Mouse (Mus musculus): ENCODE results near the gene Sema3d. TPM values are rescaled to one million over a fixed set of nuclear protein-coding genes. Genes with fewer than 3 reads are reported as not detected.

Sema3d gene
- 0.16 and 0.25 TPM in 2 replicates for total RNA-seq (2015)
- total RNA-seq (2017): 0.15 TPM in 1 of 2 replicates, not detected in the other

DNA sequence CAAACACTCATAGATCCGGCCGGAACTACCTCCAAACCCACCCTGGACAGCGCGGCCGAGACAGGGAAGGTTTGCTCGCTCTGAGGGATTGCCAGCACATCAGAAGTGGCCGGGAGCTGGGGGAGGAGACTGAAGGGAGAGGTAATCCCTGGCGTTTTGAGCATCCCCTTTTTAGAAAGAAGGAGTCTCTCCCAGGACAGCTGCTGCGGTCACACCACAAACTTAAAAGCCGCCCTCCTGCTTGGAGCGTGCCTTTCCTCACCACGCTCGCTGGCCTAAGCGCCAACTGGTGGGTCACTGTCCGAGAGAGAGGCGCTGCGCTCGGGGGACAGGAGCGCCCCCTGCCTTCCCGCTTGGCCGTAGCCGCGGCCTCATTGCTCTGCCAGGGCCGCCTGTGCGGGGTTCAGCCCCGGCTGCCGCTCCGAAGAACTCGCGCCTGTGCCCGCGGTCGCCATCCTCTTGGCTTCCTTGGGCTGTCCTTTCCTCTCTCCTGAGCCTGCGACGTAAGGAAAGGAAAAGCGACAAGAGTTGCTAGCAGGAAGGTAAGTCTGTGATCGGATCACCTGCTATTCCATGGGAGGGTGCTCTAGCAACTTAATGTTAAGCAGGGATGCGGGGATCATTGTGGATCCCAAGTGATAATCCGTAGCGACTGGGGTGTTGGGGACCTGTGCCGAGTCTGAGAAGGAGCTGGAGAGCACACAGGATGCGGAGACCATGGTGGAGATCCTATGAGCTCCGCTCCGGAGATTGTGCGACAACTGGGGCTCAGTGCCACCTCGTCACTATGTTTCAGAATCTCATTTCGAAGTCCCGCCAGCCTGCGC lies at the start of gene Sema3d:
Gene Sema3d, plus strand, starts transcription at position 253 of the 827 bp plus-strand sequence.
- peak; percentile 88 for ATAC-seq (ENCODE audit: poor library complexity, severe bottlenecking)

DNA sequence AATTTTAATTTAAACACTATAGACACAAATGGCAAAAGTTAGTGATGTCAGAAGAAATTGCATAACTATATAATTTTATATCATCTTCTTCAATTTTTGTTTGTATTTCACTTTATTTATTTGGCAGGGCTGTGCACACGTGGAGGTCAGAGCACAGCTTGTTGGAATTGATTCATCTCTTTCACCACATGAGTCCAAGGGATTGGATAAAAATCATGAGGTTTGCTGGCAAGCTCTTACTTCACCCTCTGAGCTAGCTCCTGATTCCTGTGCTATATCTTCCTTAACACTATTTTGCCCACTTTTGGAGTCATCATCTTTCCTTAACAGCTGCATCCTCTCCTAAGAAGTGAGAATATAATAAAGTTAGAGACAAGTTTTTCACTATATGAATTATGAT lies 5.9 kb upstream of the Sema3d start:
- no peak for ATAC-seq (ENCODE audit: poor library complexity, severe bottlenecking)

DNA sequence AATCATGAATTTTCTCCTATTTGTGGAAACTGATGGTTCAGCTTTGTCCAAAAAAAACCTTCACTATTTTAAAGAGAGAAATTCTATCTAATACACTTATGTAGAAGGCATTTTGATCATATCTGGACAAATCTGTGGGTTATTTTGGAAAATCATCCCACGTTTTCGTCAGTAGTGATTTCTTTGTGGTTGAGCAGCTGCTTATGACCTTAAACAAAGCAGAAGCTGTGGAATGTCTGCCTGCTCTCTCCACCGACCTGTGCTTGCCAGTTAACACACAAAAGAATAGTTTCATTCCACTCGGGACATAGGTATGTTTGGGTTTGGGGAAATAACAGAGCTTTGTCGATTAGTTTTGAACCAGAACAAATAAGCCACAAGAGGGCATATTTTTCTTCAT lies 4.3 kb upstream of the Sema3d start:
- no peak for ATAC-seq (ENCODE audit: poor library complexity, severe bottlenecking)

DNA sequence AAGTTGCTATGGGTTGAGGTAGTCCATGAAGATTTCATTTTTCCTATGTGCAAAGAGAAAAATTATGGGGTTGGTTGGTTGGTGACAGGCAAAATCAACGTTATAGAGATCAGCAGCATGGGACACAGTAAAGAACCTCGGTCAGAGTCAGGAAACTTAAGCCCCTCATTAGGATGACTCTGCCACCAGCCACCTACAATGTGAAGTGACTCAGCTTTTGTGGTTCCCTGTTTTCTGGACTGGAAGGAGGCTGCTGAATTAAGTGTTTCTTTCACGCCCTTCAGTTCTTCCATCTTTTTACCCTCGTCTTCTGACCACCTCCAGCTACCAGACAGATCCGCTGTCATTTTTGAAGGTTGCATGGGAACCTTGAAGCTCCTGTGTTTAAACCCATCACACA lies 1.2 kb upstream of the Sema3d start:
- no peak for ATAC-seq (ENCODE audit: poor library complexity, severe bottlenecking)

DNA sequence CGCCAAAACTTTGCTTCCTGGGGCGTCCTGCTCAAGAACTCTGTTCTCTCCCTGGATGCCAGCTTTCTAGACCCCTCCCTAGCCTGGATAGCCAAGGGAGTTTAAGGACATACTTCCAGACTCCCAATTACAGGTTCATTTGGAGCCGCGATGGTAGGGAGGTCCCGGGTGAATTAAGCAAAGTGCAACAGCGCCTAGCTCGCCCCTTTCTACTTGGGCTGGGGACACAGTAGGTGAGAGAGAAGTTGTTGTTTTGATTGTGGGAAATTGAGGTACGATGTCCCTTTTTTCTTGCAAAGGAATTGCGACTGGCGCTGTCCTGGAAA lies 738 bp downstream of the Sema3d start:
- ATAC-seq (ENCODE audit: poor library complexity, severe bottlenecking): no peak

DNA sequence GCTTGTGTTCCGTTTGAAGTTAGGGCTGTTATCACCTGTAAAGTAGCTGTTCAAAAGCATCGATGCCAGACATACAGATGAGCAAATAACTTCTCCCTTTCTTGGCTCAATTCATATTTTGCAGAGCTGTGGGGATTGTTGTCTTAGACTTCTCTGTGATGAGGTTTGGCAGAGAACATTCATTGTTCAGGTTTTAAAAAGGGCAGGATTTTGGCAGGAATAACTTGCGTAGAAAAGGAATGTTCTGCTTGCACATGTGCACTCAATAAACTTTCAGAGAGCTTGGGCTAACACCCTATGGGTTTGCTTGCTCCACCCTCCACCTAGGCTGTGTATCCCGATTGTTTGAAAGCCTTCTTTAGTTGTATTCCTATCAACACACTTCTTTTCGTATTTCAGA lies 9.5 kb downstream of the Sema3d start:
- ATAC-seq (ENCODE audit: poor library complexity, severe bottlenecking): no peak

DNA sequence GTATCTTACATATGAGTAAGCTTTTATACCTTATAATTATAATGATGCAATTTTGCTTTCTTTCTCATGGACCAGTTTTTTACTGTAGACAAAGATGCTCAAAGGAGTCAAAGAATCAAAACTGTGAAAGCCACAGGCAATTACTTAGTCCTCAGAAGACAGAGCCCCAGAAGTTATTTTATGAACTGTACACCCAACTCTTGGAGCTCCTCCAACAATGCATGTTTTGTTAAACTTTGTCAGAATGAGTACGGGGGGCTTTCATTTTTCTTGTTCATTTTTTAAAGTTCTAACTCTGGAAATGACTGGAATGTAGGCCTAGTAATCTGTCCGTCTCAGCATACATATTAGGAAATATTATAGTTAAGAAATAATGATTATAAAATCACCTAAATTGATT lies 16.1 kb downstream of the Sema3d start:
- ATAC-seq (ENCODE audit: poor library complexity, severe bottlenecking): no peak

DNA sequence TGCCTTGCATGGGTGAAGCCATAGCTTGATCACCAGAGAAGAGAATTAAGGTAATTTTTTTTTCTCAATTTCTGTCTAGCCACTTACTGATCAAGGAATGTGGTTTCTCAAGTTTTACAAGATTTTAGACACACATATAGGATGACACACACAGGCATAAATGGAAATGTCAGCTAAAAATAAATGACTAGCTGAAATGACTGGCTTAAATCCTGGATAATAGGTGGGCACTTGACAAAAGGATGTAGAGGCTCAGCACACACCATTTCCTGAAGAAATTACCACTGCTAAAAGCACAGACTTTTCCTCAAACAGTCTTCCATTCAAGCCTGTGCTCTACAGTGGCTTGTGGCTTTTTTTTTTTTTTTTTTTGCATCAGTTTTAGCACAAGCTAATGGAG lies 21.0 kb downstream of the Sema3d start:
- no peak for ATAC-seq (ENCODE audit: poor library complexity, severe bottlenecking)

DNA sequence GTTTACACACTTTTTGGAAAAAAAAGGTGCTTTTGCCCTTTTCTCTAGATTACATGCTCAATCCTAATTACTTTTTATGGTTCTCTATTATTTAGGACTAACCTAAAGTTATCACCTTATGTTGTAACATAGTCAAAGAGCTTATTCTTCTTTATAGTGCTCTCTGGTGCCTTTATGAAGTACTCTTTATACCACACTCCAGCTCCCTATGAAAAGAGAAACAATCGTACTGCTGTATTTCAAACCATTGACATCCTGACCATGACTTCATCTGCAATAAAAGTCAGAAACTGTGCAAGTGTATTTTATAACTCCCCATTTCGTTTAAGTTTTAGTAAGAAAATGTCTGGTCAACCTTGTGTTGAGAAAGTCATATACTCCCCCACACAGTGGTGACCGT lies 29.4 kb downstream of the Sema3d start:
- ATAC-seq (ENCODE audit: poor library complexity, severe bottlenecking): no peak

DNA sequence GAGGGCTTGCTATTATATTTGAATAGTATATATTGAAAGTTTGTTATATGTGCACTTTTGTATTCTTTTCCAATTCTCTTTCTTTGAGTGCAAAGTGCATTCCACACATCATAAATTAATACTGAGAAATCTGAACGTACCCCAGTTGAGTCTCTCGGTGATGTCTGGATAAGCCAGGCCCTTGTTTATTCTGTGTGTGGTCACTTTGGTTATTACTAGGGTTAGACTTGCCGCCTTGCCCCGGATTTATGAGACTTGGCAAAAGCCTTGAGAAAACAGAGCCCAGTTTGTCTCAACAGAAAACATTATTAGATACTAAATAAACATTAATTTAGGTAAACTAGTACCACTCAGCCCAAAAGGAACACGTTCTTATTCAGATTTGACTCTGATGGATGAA lies 40.1 kb downstream of the Sema3d start:
- ATAC-seq (ENCODE audit: poor library complexity, severe bottlenecking): no peak

DNA sequence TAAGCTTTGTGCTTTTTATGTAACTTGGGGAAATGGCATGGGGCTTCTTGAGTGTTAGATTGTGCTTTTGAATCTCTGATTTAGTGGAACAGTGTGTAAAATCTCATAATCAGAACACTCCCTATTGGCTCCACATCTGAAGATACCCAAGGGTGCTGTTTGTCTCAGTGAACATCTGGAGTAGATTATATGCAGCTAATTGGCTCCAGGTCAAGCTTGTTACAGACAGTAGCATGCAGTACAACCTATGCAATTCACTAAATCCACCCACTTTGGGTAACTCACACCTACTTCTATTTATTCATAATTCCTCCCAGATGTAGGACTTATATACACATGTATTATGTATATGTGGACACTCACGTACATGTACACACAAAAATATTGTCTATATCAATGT lies 58.6 kb downstream of the Sema3d start:
- ATAC-seq (ENCODE audit: poor library complexity, severe bottlenecking): no peak

DNA sequence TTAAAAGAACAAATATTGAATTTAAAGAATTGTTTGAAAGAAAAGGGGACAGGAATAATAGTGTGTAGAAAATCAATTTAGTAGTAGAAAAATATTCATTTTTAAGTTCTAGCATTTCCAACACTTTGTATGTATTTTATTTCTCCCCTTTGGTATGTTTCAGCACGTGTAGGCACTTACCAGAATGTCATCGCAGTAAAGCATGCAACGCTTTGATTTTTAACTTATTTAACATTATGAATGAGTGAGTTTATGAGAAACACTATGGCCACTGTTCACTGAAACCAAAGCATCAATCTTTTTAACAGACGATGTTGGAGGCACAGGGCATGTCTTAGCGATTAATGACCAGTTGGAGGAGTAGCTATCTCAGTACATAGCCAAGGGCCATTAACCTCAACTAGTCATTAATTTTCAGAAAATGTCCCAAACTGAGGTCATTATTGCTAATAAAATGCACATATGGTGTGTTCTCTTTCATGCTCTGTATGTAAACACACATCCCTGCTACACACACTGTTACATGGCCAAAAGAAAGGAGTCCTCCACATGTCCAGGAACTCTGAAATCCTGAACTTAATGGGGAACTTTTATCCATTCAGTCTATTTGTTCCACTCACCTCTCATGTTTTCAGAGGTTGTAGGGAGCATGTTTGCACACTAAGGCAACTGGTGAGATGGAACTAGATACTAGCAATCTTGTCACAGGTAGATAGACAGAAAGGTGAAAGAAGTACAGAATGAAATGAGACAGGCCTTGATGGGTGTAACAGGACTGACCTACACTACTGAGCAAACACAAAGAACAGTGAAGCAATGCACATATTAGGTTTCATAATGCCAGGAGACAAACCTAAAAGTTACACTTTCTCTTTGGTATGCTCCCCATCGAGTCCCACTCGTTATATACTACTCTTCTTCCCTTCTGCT lies 59.3 kb downstream of the Sema3d start:
- ATAC-seq (ENCODE audit: poor library complexity, severe bottlenecking): no peak

DNA sequence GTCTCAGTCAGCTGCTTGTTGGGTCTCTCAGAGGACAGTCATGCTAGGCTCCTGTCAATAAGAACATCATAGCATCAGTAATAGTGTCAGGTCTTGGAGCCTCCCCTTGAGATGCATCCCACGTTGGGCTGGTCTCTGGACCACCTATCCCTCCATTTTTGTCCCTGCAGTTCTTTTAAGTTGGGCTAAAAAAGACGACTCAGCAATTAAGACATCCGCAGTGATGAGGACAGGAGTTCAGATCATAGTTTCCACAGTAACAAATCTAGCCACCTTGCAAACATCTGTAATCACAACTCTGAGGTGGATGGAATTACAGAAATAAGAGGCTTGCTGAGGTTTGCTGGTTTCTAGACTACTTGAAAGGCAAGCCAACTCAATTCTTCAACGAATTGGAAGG lies 67.9 kb downstream of the Sema3d start:
- ATAC-seq (ENCODE audit: poor library complexity, severe bottlenecking): no peak

DNA sequence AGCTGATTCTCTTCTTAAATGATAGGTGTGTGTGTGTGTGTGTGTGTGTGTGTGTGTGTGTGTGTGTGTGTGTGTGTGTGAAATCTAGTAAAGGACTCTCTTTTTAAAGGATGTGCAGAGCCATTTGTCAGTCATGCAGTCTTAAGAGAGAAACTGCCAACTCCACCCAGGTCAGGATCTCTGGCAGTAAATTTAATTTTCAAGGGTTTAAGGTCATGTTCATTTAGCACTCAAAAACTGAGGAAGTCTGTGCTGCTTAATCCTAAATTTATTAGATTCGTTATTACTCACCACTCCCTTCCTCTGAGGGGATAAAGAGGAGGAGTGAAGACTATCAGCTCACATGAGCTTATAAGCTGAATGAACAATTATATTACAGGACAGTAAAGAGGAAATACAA lies 71.8 kb downstream of the Sema3d start:
- ATAC-seq (ENCODE audit: poor library complexity, severe bottlenecking): no peak

DNA sequence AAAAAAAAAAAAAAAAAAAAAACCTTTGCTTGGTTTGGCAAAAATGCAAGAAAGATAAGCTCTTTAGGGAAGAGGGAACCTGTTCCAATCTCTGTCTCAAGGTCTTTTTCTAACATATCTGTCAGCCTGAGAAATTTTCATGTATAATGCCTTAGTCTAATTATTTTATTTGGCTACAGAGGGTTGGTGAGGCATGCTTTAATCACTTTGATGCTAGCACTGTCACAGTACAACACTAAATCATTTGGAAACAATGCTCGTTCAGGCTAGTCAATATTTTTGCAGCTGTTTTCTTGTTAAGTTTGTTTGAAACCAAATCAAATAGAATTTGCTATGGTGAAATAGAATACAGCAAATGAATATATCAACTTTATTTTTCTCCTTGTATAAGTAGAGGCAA lies 74.3 kb downstream of the Sema3d start:
- ATAC-seq (ENCODE audit: poor library complexity, severe bottlenecking): no peak

DNA sequence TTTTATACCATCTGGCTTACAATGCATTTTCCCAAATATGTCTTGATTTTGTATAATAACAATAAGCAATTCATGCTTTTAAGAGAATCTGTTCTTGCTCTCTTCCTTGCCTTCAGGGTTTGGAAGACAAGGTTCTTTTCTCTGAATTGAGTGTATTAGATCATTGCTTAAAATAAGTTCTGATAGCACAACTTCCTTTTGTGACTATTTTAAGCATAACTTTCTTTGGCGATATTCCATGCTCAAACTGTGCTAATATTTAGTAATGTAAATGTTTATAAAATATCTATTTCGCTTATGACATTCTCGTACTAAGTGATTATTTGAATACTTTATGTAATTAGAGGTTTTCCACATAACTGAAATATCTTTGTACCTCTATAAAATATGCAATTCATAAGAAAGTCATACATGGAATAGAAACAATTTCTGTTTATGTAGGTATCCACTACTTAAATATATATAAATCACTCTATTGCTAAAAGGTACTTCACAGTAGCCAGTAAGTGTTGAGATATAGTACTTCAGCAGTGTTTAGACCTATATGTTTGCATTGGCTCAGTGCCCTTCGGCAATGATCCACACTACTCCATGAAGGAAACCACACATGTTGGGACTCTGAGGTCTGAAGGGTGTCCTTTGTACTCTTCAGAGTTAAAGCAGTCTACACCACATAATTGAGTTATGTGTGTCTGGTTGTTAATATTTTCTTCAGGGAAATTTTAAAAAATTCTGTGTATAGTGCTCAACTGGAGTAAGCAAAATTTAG lies 84.6 kb downstream of the Sema3d start:
- ATAC-seq (ENCODE audit: poor library complexity, severe bottlenecking): no peak

DNA sequence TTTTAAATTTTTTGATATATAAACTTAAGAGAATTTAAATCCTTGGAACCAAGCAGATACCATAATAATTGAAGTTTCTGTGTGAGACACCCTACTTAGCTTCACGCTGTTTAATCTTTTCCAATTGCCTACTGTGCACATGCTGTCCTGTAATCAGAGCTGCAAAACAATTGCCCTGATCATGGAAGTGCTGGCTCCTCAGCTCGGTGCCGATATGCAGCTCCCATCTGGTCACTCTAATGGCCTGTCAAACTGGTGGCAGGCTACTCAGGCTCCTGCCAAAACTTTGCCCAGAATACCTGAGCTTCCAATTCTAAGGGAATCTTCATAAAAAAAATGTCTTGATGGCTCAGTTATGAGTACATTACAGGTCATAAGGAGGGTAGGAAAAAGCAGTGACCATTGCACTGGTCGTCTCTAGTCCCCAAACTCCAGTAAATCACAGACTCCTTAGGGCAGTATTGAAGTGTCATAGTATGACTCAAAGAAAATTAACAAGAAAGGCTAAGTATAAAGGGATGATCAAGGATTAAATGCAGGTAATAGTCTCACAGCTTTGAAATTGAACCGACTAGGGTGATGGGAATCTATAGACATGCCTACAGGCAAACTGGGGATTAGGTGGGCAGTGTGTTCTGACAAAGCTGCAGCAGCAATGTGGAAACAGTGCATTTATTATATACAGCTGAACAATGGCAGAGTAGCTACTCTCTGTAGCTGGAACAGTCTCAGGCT lies 91.9 kb downstream of the Sema3d start:
- no peak for ATAC-seq (ENCODE audit: poor library complexity, severe bottlenecking)

DNA sequence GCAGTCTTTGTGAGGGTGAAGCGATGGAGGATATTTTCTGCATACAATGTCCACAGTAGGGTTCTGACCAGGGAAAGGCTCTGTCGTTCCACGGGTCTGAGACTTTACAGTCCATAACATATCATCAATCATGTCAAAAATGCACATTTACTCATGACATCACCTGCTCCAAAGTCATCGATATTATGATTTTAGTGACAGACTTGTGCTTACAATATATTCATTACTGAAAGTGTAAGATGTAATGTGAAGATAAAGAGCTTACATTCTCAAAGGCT lies 92.4 kb downstream of the Sema3d start:
- ATAC-seq (ENCODE audit: poor library complexity, severe bottlenecking): no peak

DNA sequence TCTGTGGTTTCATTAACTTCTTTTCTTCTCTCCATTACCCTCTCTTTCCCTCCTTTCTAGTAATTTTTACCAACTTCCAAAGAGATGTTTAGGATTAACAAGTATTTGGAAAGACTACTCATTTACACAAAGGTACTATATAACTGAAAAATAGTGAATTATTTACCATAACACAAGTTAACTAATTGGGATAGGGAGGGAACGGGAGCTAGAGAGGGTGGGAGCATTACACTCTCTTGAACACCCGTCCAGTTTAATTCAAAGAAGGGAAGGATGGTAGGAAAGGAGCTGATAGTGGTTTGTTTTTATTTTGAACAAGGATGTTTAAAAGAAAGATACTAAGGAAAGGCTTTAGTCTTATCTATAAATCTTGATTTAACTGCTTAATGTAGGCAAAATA lies 104.7 kb downstream of the Sema3d start:
- ATAC-seq (ENCODE audit: poor library complexity, severe bottlenecking): no peak

DNA sequence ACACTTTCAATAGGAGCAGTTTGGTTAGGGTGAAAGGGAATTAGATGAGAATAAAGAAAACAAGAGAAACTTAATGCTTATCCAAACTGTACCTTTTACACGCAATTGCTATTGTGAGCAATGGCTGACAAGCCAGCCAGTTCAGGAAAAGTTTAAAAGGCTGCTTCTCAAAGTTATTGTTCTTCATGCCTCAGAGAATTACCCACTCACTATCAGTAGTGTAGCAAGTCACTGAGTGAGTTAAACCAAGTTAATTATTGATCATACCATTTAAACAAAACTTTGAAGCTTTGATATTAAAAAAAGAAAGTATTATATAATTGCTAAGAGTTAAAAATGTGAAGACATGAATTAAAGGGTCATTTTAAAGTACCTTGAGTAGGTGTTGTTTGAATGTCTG lies 108.5 kb downstream of the Sema3d start:
- ATAC-seq (ENCODE audit: poor library complexity, severe bottlenecking): no peak

Measured in megakaryocyte, adult 5-6 weeks (primary cell).